Mouse (Mus musculus) regulatory T cell (primary cell): ENCODE measurements at regions not wholly inside any gene's neighbourhood (a gene's known extent, or its start where the extent isn't known, plus 50 kb on each side); places are given as distances from the start of the nearest gene placed in this dataset.

Source experiments
- in situ Hi-C: fragments of 300-600 bp; cut with MboI, MseI; formaldehyde crosslinking; loops from one replicate; pipeline ENCODE4 v1.15.1; 2025; ENCODE audit warnings: high pct_unique_total_duplicates

GRCm38 (mm10) chr10:16995010-16995409, 728.0 kb upstream of the Cited2 start:
- in situ Hi-C loops: no loop called here

- in situ Hi-C loops: no loop called here
These were observed 726.1 kb upstream of the Cited2 start for GRCm38 (mm10) chr10:16996820-16997466.

- in situ Hi-C loops: no loop called here
These were observed 721.7 kb upstream of the Cited2 start for GRCm38 (mm10) chr10:17001320-17001719.

- in situ Hi-C loops: no loop called here
These were observed 719.7 kb upstream of the Cited2 start for GRCm38 (mm10) chr10:17003123-17003849.

- in situ Hi-C loops: no loop called here
These were observed 714.3 kb upstream of the Cited2 start for GRCm38 (mm10) chr10:17008683-17009082.

GRCm38 (mm10) chr10:17010047-17010446, 713.0 kb upstream of the Cited2 start:
- in situ Hi-C loops: no loop called here

- in situ Hi-C loops: no loop called here
These were observed 711.1 kb upstream of the Cited2 start for GRCm38 (mm10) chr10:17011876-17012275.

GRCm38 (mm10) chr10:17012541-17012975, 710.5 kb upstream of the Cited2 start:
- in situ Hi-C loops: no loop called here

GRCm38 (mm10) chr10:17014826-17015225, 708.2 kb upstream of the Cited2 start:
- in situ Hi-C loops: no loop called here

GRCm38 (mm10) chr10:17016854-17017253, 706.2 kb upstream of the Cited2 start:
- in situ Hi-C loops: no loop called here

GRCm38 (mm10) chr10:17022216-17023158, 700.5 kb upstream of the Cited2 start:
- in situ Hi-C loops: no loop called here

- in situ Hi-C loops: no loop called here
These were observed 699.3 kb upstream of the Cited2 start for GRCm38 (mm10) chr10:17023571-17024293.

GRCm38 (mm10) chr10:17024294-17024665, 698.7 kb upstream of the Cited2 start:
- in situ Hi-C loops: no loop called here

- in situ Hi-C loops: no loop called here
These were observed 687.9 kb upstream of the Cited2 start for GRCm38 (mm10) chr10:17034892-17035775.

GRCm38 (mm10) chr10:17038259-17039043, 684.6 kb upstream of the Cited2 start:
- in situ Hi-C loops: no loop called here

- in situ Hi-C loops: no loop called here
These were observed 680.9 kb upstream of the Cited2 start for GRCm38 (mm10) chr10:17042090-17042489.

GRCm38 (mm10) chr10:17042973-17043372, 680.0 kb upstream of the Cited2 start:
- in situ Hi-C loops: no loop called here

- in situ Hi-C loops: no loop called here
These were observed 676.3 kb upstream of the Cited2 start for GRCm38 (mm10) chr10:17046765-17047164.

- in situ Hi-C loops: no loop called here
These were observed 650.1 kb upstream of the Cited2 start for GRCm38 (mm10) chr10:17072906-17073305.

- in situ Hi-C loops: no loop called here
These were observed 649.0 kb upstream of the Cited2 start for GRCm38 (mm10) chr10:17074013-17074401.
